Mouse (Mus musculus) heart, postnatal 0 days (tissue): Measurements from ENCODE around the gene Vwa8. TPM values are rescaled to one million over a fixed set of nuclear protein-coding genes. Genes with fewer than 3 reads are reported as not detected.
A peak's percentile ranks its signal among the peaks of the same experiment; 100 is the strongest.
"Not testable (repeated sequence)": the region's sequence is repeated elsewhere in the genome, so short reads cannot be mapped to it uniquely, and the experiment has no call there.

ENCODE experiments used
- ATAC-seq: fragments of 200-750 bp; cut with Nextera tagmentation; 2 replicates; pipeline ENCODE4 v1.8.0; 2017; ENCODE audit warnings: low read depth, moderate number of reproducible peaks, moderate library complexity; ENCODE audit not compliant: insufficient read depth
- DNase-seq: peaks from one replicate; pipeline ENCODE4 v3.0.0-alpha.2; 2016; ENCODE audit warnings: low spot score
- H3K27ac ChIP-seq: fragments of 300-500 bp; sonication (generic); 2 replicates; pipeline ENCODE4 v1.5.1; 2014; ENCODE audit warnings: low read depth, mild to moderate bottlenecking
- H3K27me3 ChIP-seq: fragments of 300-500 bp; sonication (generic); 2 replicates; pipeline ENCODE4 v1.6.1; 2014; ENCODE audit warnings: low read length, mixed read lengths; ENCODE audit not compliant: control insufficient read depth, insufficient read depth
- H3K36me3 ChIP-seq: fragments of 300-500 bp; sonication (generic); replicated peaks from 2 replicates; pipeline ENCODE4 v1.6.1; 2014; ENCODE audit warnings: low read length, mixed read lengths; ENCODE audit not compliant: control insufficient read depth, insufficient read depth
- H3K4me1 ChIP-seq: fragments of 300-500 bp; sonication (generic); 2 replicates; pipeline ENCODE4 v1.6.1; 2014; ENCODE audit warnings: antibody characterized with exemption; ENCODE audit not compliant: control insufficient read depth, insufficient read depth
- H3K4me2 ChIP-seq: fragments of 300-500 bp; sonication (generic); 2 replicates; pipeline ENCODE4 v1.6.1; 2014; ENCODE audit warnings: low read depth, mild to moderate bottlenecking, low read length, moderate library complexity
- H3K4me3 ChIP-seq: fragments of 300-500 bp; sonication (generic); 2 replicates; pipeline ENCODE4 v1.5.1; 2014; ENCODE audit warnings: low read depth, low read length
- H3K9ac ChIP-seq: fragments of 300-500 bp; sonication (generic); replicated peaks from 2 replicates; pipeline ENCODE4 v1.6.1; 2014; ENCODE audit warnings: low read depth, low read length, mixed read lengths
- H3K9me3 ChIP-seq: fragments of 300-500 bp; sonication (generic); replicated peaks from 2 replicates; pipeline ENCODE4 v1.6.1; 2016; ENCODE audit warnings: low read length; ENCODE audit not compliant: control insufficient read depth
- CTCF ChIP-seq: IDR thresholded peaks from 2 replicates; pipeline ENCODE4 v1.5.1; 2016; ENCODE audit warnings: antibody characterized with exemption, control low read depth, low read depth
- EP300 ChIP-seq: IDR thresholded peaks from 2 replicates; pipeline ENCODE4 v1.6.1; 2016; ENCODE audit warnings: antibody characterized with exemption, low read depth
- WGBS: fragments of 180-500 bp; shearing (Covaris S2); extraction: QIAGEN DNeasy Blood & Tissue Kit; methylation state at CpG from one replicate; pipeline ENCODE4 v1.1.7; 2014; 5-methylcytosine and 5-hydroxymethylcytosine counted together
- polyA plus RNA-seq: library from polyadenylated mRNA; unstranded; fragments of >200 nt; fragmentation: Nextera tagmentation; extraction: Ambion mirVana; gene quantifications from 2 replicates; pipeline ENCODE4 v1.2.1, GENCODE M21; 2015
- total RNA-seq: library from RNA; depleted of rRNA; stranded (reverse); fragments of >200 nt; gene quantifications from 2 replicates; pipeline ENCODE4 v1.2.3, GENCODE M21; 2014; ENCODE audit warnings: low replicate concordance

Vwa8 gene
- total and polyA plus RNA-seq, 2 experiments from 2014 or later, result 36.2 to 78.8 TPM

DNA sequence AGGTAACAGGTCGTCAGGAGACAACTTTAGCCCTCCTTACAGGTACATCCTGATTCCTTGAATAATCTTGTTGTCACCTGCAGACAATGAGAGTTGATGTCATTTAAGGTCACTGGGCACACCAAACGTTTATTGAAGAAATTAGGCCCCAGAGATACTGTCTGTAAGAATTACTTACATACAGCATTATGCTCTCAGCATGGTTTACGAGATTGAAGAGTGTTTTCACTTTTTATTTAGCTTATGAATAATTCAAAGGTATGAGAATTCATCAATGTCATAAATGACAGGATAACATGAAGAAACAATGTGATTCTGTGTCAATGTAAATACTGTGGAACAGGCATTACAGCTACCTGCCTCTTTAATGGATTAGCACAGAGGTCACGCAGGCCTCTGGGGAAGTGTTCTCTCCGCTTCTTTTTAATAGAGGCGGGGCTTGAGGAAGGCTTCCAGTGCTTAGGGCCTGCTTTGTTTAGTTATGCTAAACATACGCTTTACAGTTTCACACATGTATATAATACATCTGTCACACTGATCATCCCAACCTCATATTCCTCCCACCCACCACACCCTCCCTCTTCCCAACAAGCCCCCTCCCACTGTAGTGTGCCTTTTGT, 37.2 kb downstream of the Vwa8 start:
- H3K4me2 ChIP-seq, result no peak overlapping the region
- H3K4me1 ChIP-seq, result peaks cover 13% of the 10 kb centered on the region; the same call in 1 of the 2 replicates
- no peak for ATAC-seq
- TF ChIP-seq CTCF (no peak), EP300 (no peak)
- no peak overlapping the region for H3K9ac ChIP-seq
- no peaks in the 10 kb centered on the region for H3K27me3 ChIP-seq
- no peak for DNase-seq
- WGBS, result 77% methylated on average over 7 of the region's 7 CpGs
- H3K36me3 ChIP-seq, result no peaks in the 10 kb centered on the region
- no peak overlapping the region for H3K4me3 ChIP-seq
- H3K27ac ChIP-seq, result no peak overlapping the region; the same call in 1 of the 2 replicates
- H3K9me3 ChIP-seq, result no peaks in the 10 kb centered on the region

DNA sequence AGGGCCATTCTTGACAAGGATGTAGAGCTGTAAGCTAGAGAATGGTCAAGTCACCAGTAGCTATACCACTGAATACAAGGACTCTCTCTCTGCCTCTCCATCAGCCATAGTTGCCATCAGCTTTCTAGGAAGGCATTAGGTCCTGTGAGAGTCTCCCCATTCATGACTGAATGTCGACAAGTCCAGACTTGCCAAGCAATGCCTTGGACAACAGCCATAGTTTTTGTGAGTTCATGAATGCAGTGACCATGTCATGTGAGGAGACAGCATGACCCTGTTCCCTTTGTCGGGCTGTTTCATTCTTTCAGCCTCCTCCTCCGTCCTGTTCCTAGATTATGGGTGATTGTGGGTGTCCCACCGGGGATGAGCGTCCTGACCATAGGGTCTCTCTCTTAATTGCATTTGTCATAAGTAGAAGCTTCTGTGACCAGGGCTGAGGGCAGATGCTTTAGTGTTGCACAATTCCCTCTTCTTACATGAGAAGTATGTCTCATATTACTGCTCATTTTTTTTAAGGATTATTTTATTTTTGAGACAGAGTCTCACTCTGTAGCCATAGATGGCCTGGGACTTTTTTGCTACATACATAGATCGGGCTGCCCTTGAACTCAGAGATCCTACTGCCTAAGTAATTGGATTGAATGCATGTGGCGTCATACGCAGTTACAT, 37.8 kb downstream of the Vwa8 start:
- no peak overlapping the region for H3K4me3 ChIP-seq
- no peaks in the 10 kb centered on the region for H3K9me3 ChIP-seq
- H3K4me2 ChIP-seq, result no peak overlapping the region
- no peaks in the 10 kb centered on the region for H3K27me3 ChIP-seq
- ATAC-seq, result peak; percentile 79
- peak; percentile 75 for DNase-seq
- H3K9ac ChIP-seq, result no peak overlapping the region
- WGBS, result 65% methylated on average over 8 of the region's 8 CpGs
- H3K27ac ChIP-seq, result peak overlapping the region; percentile 13; the same call in 1 of the 2 replicates
- no peak for TF ChIP-seq EP300
- TF ChIP-seq CTCF, result no peak
- H3K4me1 ChIP-seq, result peaks cover 9% of the 10 kb centered on the region; the same call in 1 of the 2 replicates
- no peaks in the 10 kb centered on the region for H3K36me3 ChIP-seq

DNA sequence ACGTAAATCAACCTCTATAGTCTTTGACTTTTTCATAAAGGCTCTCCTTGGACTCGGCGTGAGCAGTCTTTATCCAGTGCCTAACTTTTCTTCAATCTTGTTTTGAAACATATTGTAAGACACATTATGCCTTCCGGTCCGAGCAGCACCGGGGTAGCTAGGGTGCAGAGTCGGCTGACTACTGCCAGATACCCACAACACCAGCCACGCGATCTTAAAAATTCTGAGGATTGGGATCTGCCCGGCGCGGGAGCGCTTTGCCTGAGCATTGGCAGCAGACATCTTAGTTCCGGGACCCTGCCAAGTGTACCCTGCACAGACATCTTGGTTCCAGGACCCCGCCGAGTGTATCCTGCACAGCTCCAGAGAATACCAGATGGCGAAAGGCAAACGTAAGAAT, 38.6 kb downstream of the Vwa8 start:
- WGBS, result 98% methylated on average over 14 of the region's 18 CpGs

GRCm38 (mm10) chr14:78895496-78895895, 46.6 kb downstream of the Vwa8 start:
- Histone ChIP-seq H3K9me3 (no peaks in the 10 kb centered on the region), H3K27ac (no peak overlapping the region), H3K27me3 (no peaks in the 10 kb centered on the region), H3K9ac (no peak overlapping the region), H3K4me2 (no peak overlapping the region), H3K4me1 (peaks cover 15% of the 10 kb centered on the region; the same call in 1 of the 2 replicates), H3K4me3 (no peak overlapping the region), H3K36me3 (no peaks in the 10 kb centered on the region)
- ATAC-seq, result no peak
- DNase-seq, result no peak
- no peak for TF ChIP-seq CTCF
- TF ChIP-seq EP300, result no peak
- 91% methylated on average over 1 of the region's 1 CpGs for WGBS

More for the DNA sequence above, 38.6 kb downstream of the Vwa8 start:
- not testable (repeated sequence) for H3K27me3 ChIP-seq, H3K9me3 ChIP-seq, ATAC-seq, H3K9ac ChIP-seq, H3K4me3 ChIP-seq, H3K4me2 ChIP-seq, H3K27ac ChIP-seq, H3K4me1 ChIP-seq, H3K36me3 ChIP-seq, DNase-seq

GRCm38 (mm10) chr14:78896252-78896651, 47.4 kb downstream of the Vwa8 start:
- WGBS, result 78% methylated on average over 5 of the region's 5 CpGs
- Histone ChIP-seq H3K4me3 (no peak overlapping the region), H3K9me3 (no peaks in the 10 kb centered on the region), H3K36me3 (no peaks in the 10 kb centered on the region), H3K27ac (no peak overlapping the region), H3K4me1 (peaks cover 22% of the 10 kb centered on the region), H3K9ac (no peak overlapping the region), H3K27me3 (no peaks in the 10 kb centered on the region), H3K4me2 (no peak overlapping the region)
- TF ChIP-seq EP300 (no peak), CTCF (no peak)
- DNase-seq (no peak), ATAC-seq (no peak)
